Mouse (Mus musculus): ENCODE data around the gene Duox1. TPM values are rescaled to one million over a fixed set of nuclear protein-coding genes. Genes with fewer than 3 reads are reported as not detected.
A peak's percentile ranks its signal among the peaks of the same experiment; 100 is the strongest.

Gene Duox1
- total RNA-seq, 2 experiments from 2014 or later: 0.07 TPM; not detected in 1

DNA sequence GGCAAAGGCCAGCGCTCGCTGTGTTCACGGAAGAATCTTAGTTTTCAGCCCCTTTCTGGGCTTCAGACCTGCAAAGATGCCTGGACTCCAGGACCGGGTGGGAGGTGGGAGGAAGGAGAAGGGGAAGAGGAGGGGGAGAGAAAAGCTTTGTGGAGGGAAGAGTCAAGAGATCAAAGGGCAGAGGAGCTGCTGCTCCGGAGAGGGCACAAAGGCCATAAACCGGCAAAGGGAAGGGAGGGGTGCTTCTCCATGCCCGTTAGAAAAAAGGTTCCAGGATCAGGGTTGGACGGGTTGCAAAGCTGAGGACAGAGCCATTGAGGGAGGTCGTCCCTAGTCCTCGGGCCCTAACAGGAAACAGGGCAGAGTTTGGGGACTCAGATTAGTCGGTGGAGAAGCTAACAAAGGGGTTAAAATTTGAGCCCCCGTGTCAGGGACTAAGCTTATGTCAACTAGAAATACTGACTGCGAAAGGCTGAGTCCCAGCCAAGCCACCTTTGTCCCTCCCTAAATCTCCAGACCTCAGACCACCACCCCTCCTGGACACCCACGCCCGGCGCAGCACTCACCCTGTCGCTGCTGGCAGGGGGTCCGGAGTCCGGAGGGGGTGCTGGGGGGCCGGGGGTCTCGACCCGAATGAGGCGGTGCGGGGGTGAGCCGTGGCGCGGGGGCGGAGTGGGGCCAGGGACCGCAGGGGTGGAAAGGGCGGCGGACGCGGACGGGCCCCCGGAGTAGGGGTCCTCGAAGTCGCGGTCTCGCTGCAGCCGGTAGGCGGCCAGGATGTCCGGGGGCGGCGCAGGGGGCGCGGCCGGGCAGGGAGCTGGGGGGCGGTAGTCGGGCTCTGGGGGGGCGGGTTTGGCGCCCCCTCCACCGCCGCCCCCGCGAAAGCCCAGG, 52.9 kb downstream of the Duox1 start:
- DNase-seq (ENCODE audit: low spot score in 2 of 2): no peak
- intact Hi-C loops (cut with DNase I): loop anchor here (1.0 kb wide), 1 partner anchor 20 kb away; no protein-coding TSS in a partner anchor

DNA sequence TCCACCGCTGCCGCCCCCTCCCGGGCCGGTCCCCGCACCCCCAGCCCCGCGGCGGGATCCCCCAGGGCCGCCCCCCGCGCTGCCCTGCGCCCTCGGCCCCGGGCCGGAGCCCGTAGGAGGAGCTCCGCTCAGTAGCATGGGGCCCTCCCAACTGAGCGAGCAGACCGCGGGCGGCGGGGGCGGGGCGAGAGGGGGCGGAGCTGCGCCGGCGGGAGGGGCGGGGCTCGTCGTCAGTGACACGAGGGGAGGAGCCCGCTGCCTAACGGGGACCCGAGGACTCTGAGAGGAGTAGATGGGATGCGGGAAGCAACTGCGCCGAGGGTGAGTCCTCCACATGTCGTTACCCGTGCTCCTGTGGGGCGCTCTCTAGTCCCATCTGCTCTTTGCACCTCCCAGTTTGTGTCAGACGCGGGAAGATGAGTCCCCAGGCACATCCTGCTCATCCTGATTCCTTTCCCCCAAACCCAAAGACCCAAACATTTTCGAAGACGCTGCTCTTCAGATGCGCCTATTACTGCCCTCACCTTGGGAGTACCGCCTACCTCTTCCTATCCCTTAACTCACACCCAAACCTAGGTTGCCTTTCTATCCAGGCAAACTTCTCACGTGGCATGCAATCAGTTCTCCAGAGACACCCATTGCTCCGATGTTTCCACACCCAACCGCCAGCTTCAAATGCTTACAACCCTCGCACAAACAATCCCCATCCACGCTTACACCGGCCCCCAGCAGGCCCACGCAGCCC, 53.7 kb downstream of the Duox1 start, which contains the start of gene Shf:
TSS of gene Shf (minus strand) at position 168 of the 745 bp plus-strand sequence.
- peak; percentile 88 to 90 for DNase-seq (ENCODE audit: low spot score in 2 of 2)
- intact Hi-C loops (cut with DNase I): loop anchor here (1.0 kb wide), 1 partner anchor 21 kb away; no protein-coding TSS in a partner anchor

DNA sequence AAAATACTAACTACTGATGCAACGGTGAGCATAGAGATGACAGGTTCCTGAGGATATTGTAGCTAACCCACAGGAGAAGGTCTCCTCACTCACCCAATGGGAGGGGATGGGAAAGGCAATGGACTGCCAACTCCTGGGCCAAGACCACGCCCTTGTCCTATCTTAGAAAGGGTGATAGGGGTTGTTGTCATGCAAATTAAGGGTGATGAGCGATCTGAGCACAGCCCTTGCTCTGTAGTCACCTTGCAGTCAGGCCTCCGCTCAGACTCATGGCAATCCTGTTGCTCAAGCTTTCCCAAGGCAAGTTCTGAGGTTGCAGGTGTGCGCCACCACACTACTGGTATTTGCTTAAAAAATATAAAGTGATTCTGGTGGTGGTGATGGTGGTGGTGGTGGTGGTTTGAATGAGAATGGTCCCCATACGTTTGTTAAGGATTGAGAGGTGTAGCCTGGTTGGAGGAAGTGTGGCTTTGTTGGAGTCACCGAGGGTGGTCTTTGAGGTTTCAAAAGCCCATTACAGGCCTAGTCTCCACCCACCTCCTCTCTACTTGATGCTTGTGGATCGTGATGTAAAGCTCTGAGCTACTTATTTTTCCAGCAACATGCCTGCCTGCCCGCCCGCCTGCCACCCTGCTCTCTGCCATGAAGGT, 54.8 kb downstream of the Duox1 start:
- intact Hi-C loops (cut with DNase I): no loop called here
- DNase-seq (ENCODE audit: low spot score in 2 of 2): no peak

DNA sequence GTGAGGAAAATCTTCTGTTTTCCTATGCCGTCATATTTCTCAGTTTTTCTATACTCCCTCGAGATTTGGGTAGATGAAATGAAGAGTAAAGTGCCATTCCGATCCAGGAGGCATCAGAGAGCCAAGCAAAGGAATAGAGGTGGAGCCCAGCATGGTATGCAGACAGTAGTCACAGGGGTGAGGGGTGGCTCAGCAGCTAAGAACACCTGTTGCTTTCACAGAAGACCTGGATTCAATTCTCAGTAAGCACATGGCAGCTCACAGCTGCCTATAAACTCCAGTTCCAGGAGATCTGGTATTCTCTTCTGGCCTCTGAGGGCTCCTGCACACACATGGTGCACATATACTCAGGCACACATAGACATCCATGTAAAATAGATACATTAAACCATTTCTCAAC, 56.6 kb downstream of the Duox1 start:
- DNase-seq (ENCODE audit: low spot score in 2 of 2): no peak
- intact Hi-C loops (cut with DNase I): no loop called here

DNA sequence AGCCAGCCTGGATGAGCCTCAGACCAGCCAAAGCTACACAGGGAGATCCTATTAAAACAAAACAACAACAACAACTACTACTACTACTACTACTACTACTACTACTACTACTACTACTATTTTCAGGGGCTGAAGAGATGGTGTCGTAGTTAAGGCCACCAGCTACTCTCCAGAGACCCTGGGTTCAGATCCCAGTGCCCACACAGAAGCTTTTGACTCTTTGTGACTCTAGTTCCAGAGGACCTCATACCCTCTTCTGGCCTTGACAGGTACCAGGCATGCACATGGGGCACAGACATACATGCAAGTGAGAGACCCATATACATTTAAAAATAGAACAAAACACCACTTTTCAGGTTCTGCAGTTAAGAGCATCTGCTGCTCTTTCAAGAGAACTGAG, 57.1 kb downstream of the Duox1 start:
- intact Hi-C loops (cut with DNase I): no loop called here
- DNase-seq (ENCODE audit: low spot score in 2 of 2): no peak

DNA sequence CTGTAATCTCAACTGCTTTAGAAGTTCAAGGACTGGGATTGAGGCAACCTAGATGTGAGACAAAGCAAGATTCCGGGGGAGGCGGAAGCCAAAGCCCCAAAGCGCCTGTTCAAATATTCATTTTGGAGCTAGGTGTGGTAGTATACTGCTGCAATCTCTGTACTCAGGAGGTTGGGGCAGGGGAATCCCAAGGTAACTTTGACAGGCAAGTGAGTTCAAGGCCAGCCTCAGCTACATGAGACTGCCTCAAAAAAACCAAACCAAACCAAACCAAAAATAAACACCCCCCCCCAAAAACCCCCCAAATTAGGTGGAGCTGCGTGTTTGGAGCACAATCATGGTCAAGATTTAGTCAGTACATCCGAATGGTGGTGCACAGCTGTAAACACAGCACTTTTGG, 58.5 kb downstream of the Duox1 start:
- DNase-seq (ENCODE audit: low spot score in 2 of 2): no peak
- intact Hi-C loops (cut with DNase I): no loop called here

DNA sequence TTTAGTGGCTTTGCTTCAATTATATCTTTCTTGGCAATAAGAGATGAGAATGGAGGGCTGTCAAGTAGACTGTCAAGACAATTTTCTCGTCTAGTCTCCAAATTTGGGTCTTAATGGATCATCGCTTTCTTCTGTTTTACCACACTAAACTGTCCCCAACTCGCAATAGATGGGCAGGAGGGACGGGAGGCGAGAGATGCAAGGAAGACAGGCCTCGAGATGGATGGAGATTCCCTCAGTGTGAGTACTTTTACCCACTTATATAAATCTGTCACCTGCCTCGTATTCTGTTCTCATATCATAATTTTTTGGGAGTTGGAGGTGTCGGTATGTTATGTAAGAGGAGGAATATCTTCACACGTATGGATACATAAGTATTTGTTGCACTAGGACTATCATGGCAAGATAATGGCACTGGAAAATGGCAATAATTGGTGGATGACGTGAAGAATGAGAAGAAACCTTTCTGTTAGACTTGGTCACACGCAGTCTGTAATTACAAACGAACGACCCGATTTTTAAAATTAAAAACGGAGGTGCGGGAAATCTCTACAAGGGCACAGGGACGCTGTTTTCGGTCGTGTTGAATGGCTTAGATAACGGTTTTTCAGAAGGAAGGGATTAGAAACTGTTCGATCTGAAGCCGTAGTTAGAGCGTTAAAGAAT, 59.3 kb downstream of the Duox1 start:
- DNase-seq (ENCODE audit: low spot score in 2 of 2): peak in 1 of 2 experiments; percentile 49
- intact Hi-C loops (cut with DNase I): loop anchor here (1.0 to 5.0 kb wide), 4 partner anchors 72 to 257 kb away; partner anchors contain the start of genes Gatm, Sord and Spg11

DNA sequence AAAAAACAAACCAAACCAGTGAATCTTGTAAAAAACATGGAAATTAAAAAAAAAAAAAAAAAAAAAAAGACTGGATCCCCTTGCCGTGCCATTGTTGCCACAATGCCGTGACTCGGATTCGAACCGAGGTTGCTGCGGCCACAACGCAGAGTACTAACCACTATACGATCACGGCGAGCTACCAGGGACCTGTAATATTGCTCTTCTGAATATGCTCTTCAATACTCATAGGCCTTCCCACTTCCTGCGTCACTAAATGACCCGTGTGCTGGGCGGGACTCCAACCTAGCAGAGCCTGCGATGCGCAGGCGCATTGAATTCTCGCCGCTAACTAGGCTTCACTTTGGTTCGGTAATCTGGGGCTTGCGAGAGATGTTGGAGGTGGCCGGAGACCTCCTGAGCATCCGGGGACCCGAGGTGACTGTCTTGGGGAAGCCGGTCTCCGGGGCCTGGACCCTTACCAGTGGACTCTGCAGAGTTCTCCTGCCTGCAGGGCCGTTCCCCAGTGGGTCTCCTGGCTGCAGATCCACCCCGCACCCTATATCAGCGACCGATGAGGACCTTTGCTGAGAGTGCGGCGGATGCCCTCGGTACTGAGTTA, 60.0 kb downstream of the Duox1 start:
- DNase-seq (ENCODE audit: low spot score in 2 of 2): peak; percentile 96 to 99
- intact Hi-C loops (cut with DNase I): loop anchor here (1.0 to 5.0 kb wide), 4 partner anchors 73 to 258 kb away; partner anchors contain the start of genes Gatm, Sord and Spg11

DNA sequence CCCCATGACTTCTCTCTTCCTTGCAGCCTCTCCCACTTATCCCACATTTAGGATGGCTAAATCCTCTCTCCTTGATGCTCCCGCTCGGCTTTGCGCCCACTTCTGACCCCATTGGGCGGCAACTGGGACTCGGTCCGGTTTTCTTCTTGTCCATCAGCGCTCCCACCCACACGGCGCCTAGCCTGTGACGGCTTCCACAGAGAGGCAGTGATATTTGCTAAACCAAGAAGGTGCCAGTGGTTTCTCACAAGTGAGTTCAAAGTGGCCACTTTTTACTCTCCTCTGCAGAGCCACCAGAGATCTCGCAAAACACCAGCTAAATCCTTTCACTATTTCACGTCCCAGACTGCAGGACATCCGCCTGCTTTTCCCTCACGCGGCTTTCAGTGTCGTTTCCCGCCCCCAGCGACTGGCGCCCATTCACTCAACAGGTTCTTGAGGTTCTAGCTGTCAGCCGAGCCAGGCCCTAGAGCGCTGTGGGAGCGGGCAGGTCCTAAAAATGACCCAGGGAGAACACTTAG, 60.6 kb downstream of the Duox1 start:
- intact Hi-C loops (cut with DNase I): loop anchor here (5.0 kb wide), 3 partner anchors 74 to 259 kb away; partner anchors contain the start of genes Gatm and Spg11
- DNase-seq (ENCODE audit: low spot score in 2 of 2): peak in 1 of 2 experiments; percentile 71

DNA sequence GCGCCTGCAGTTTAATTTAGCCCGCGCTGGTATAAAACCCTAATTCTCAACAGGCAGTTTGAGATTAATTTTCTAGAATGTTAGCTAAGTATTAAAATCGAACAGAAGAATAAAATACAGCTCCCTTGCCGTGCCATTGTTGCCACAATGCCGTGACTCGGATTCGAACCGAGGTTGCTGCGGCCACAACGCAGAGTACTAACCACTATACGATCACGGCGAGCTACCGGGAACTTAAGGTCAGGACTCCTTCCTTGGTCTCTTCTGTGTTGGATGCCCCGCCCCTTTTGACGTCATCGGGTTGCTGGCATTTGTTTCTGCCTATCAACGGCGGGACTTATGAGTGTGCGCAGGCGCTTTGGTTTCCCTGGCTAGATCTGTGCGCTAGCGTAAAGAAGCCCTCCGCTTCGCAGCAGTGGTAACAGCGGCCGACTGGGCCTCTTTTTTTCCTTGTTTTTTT, 61.8 kb downstream of the Duox1 start:
- DNase-seq (ENCODE audit: low spot score in 2 of 2): peak; percentile 99
- intact Hi-C loops (cut with DNase I): loop anchor here (5.0 kb wide), 3 partner anchors 75 to 260 kb away; partner anchors contain the start of genes Gatm and Spg11

DNA sequence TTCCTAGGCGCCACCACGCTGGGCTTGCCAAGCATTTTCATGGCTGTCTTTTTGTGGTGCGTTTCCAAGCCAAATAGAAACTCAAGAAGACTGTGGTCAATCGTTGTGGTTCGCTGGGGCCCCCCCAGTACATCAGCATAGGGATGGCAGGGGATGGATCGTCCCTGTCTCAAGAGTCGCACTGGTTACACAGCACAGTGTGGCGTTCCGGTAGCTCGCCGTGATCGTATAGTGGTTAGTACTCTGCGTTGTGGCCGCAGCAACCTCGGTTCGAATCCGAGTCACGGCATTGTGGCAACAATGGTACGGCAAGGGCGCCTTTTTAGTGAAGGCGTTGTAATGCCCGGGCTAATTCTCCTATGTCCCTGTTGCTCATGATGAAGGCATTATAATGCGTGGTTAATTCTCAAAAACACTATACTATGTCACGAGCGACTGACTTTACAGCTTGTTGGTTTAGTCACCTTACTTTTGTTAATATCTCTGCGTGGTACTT, 62.3 kb downstream of the Duox1 start:
- peak; percentile 82 to 88 for DNase-seq (ENCODE audit: low spot score in 2 of 2)
- intact Hi-C loops (cut with DNase I): loop anchor here (1.0 to 5.0 kb wide), 4 partner anchors 29 to 260 kb away; partner anchors contain the start of genes Gatm and Spg11

DNA sequence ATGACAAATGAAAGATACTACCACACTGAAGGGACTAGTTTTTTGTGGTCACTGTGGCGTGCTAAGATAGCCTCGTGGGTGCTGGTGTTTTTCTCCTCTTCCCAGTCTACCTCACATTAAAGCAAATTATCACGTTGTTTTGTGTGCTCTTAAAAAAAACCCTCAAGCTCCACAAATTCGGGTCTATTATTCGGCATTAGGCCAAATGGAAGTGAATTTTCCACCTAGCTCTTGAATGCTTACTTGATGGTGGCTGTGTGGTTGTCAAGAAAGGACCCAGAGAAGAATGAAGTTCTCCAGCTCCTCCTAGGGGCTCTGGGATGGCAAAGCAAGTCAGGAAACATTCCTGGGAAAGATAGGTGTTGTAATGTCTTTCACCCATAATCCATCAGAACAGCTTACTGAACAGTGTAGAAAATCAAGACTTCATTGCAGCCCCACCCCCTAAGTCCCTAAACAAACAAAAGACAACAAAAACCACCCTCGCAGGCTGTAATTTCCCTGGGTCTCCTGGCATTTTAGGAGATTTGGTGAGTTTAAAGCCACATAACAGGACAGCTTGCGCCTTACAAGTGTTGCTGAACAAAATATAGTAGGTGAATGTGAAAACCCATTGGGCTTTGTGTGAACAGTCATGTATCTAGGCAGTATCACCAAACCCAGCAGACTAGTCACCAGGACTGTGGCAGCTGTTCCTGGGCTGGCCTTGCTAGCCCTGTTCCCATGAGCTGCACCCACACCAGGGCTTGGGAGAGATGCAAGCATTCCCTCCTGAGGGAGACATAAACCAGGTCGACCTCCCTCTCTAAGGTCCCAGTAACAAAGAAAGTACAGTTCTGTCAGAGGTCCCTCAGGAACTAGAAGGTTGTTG, 63.2 kb downstream of the Duox1 start:
- peak; percentile 45 to 80 for DNase-seq (ENCODE audit: low spot score in 2 of 2)
- intact Hi-C loops (cut with DNase I): loop anchor here (1.0 to 5.0 kb wide), 4 partner anchors 30 to 261 kb away; partner anchors contain the start of genes Gatm and Spg11

DNA sequence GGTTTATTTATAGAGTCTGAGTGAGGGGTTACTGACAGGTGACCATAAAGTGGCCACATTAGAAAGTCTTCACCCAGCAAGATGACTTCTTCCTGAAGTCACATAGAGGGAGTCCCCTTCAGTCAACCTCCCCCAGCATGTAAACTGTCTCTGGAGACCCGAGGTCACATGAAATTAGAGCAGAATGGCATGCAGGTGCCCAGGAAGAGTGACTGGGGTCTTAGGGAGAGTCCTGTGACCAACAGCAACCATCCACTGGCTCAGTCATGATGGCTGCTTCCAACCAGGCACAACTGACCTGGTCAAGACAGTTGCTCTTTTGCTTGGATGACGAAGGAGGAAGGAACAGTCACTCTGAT, 63.8 kb downstream of the Duox1 start:
- DNase-seq (ENCODE audit: low spot score in 2 of 2): no peak
- intact Hi-C loops (cut with DNase I): loop anchor here (5.0 kb wide), 3 partner anchors 77 to 262 kb away; partner anchors contain the start of genes Gatm and Spg11

DNA sequence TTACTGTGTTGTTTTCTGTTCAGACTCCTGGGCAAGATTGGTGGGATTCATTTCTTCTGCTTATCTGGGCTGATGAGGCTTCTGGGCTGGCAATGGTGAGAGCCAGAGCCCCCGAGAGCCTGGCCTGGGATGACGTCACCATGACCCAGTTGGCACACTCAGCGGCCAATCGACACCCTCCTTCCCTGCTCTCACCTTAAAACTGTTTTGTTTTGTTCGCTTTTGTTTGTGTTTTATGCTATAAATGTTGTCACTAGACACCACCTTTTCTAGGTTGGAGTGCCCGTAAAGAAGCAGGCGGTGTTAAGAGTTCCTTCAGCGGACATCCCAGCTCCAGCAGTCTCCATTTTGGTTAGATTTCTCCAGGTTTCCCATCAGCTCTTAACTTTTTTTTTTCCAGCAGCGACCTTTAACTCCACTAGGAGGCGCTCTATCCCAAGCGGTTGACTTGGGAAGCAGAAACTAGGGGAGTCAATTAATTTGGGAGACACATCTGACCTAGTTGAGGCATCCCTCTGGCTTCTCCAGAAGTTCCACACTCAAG, 65.4 kb downstream of the Duox1 start:
- intact Hi-C loops (cut with DNase I): loop anchor here (1.0 to 5.0 kb wide), 4 partner anchors 86 to 371 kb away; no protein-coding TSS in a partner anchor
- DNase-seq (ENCODE audit: low spot score in 2 of 2): peak; percentile 73 to 74

DNA sequence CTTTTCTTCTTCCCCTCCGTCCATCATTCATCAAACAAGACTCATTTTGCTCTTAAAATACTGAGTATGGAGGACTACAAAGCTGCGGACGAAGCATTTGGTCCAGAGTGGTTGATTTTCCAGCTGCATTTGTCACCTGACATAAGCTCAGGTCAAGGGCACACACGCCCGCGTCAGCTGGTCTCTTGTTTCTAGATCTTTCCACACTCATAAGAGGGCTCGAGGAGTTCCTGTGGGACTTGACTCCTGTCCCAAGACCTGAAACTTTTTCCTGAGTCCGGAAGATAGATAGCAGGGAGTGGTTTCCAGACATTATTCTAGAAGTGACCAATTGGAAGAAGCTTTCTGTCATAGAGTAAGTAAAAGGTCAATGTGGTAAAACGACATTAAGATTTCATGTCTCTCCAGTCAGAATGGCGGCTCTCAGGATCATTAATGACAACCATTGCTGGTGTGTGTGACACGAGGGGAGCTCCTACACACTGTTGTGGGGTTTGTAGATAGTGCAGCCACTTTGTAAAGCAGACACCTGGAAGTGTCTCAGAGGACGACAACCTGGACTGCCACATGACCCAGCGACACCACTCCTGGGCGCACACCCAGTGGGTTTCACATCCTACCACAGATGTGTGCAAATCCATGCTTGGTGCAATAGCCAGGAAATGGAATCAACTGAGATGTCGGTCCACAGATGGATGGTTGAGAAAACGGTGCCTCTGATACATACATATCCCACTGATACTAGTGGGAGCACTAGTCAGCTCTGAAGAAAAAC, 66.0 kb downstream of the Duox1 start:
- no peak for DNase-seq (ENCODE audit: low spot score in 2 of 2)
- intact Hi-C loops (cut with DNase I): loop anchor here (1.0 to 5.0 kb wide), 4 partner anchors 86 to 371 kb away; no protein-coding TSS in a partner anchor

DNA sequence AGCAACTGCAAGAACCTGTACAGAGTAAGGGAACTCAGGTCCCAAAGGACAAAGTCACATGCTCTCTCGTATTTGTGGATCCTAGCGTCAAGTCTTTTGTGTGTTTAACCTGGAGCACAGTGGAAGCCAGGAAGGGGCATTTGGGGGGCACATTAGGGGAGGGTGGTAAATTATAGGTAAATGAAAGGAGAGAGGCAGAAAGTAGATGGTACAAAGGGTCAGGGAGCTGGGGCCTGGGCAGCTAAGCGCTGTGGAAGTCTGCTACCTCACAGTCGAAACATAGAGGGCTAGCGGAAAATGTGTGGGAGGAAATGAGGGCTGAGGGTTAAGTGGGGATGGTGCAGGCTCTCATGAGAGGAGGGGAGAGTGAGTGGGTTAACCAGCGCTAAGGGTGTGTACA, 66.6 kb downstream of the Duox1 start:
- no peak for DNase-seq (ENCODE audit: low spot score in 2 of 2)
- intact Hi-C loops (cut with DNase I): loop anchor here (5.0 kb wide), 1 partner anchor 370 kb away; no protein-coding TSS in a partner anchor

All from left cerebral cortex, postnatal 25 days (tissue).